In genomic region chr10:27533217-27533616, GRCm38 (mm10) we compare ENCODE assay signal across 23 mouse cellular contexts.
DNase-seq lines count a peak whose midpoint lies in the region; ATAC-seq and TF ChIP-seq lines count a peak whose summit lies in the region.
"Had no signal": no experiment of that assay in that cellular context is flagged by ENCODE, and none has a peak within 500 bp of the region (broad histone marks: within the 10 kb centered on the region; RNA-seq: fewer than 3 reads in every experiment).

No protein-coding gene starts in this region.

- no peak overlapping the region for H3K4me2 ChIP-seq in heart, embryonic 12.5 days
- H3K4me2 ChIP-seq in intestine, postnatal 0 days (replicated peaks; ENCODE audit: low read depth), result no peak overlapping the region
- H3K4me2 ChIP-seq: embryonic facial prominence, embryonic 15.5 days; hindbrain, embryonic 12.5 days had no signal

- no peaks in the 10 kb centered on the region for H3K4me1 ChIP-seq in heart, embryonic 12.5 days (replicated peaks)
- no peaks in the 10 kb centered on the region for H3K4me1 ChIP-seq in intestine, postnatal 0 days (replicated peaks; ENCODE audit: control insufficient read depth, insufficient read depth, low read length)
- H3K4me1 ChIP-seq: embryonic facial prominence, embryonic 15.5 days; forebrain, embryonic 10.5 days; hindbrain, embryonic 12.5 days had no signal

- no peak for ATAC-seq in heart, embryonic 12.5 days (ENCODE audit: insufficient number of reproducible peaks, low FRiP score)
- no peak for ATAC-seq in intestine, postnatal 0 days
- ATAC-seq: forebrain, embryonic 14.5 days; hindbrain, embryonic 16.5 days; inflammation-experienced regulatory T-cells, adult 6 months had no signal

- H3K4me3 ChIP-seq in gastrocnemius, adult 2 months, result no peak overlapping the region
- no peak overlapping the region for H3K4me3 ChIP-seq in heart, embryonic 12.5 days
- no peak overlapping the region for H3K4me3 ChIP-seq in intestine, postnatal 0 days (ENCODE audit: low read depth, low read length)
- H3K4me3 ChIP-seq: embryonic facial prominence, embryonic 15.5 days; erythroblast, embryonic 14.5 days; forebrain, embryonic 10.5 days; hindbrain, embryonic 12.5 days had no signal

- no peak overlapping the region for H3K9ac ChIP-seq in heart, embryonic 12.5 days
- no peak overlapping the region for H3K9ac ChIP-seq in intestine, postnatal 0 days (ENCODE audit: low read depth, low read length)
- H3K9ac ChIP-seq: embryonic facial prominence, embryonic 15.5 days; hindbrain, embryonic 12.5 days had no signal

- peak overlapping the region; percentile 43; the same call in 1 of the 2 replicates for H3K27ac ChIP-seq in gastrocnemius, adult 2 months
- H3K27ac ChIP-seq in heart, embryonic 12.5 days (ENCODE audit: poor library complexity, severe bottlenecking), result no peak overlapping the region
- H3K27ac ChIP-seq in intestine, postnatal 0 days (ENCODE audit: low read depth, low read length), result no peak overlapping the region
- H3K27ac ChIP-seq: embryonic facial prominence, embryonic 15.5 days; forebrain, embryonic 10.5 days; hindbrain, embryonic 12.5 days had no signal

- intact Hi-C loops in gastrocnemius, adult 2 months (cut with DNase I), result no loop called here

- WGBS in heart, embryonic 12.5 days, result 51% methylated on average over 2 of the region's 2 CpGs
- WGBS in intestine, postnatal 0 days, result 71% methylated on average over 2 of the region's 2 CpGs

- no peaks in the 10 kb centered on the region for H3K27me3 ChIP-seq in heart, embryonic 12.5 days (replicated peaks)
- H3K27me3 ChIP-seq in intestine, postnatal 0 days (replicated peaks; ENCODE audit: control insufficient read depth, insufficient read depth, low read length), result no peaks in the 10 kb centered on the region
- H3K27me3 ChIP-seq: embryonic facial prominence, embryonic 15.5 days; hindbrain, embryonic 12.5 days had no signal

- TF ChIP-seq CTCF in gastrocnemius, adult 2 months (IDR thresholded peaks at IDR 0.05), result no peak
- TF ChIP-seq CTCF in intestine, postnatal 0 days (IDR thresholded peaks at IDR 0.05; ENCODE audit: low read depth), result no peak

- no peak for DNase-seq in gastrocnemius, adult 2 months
- no peak for DNase-seq in gastrocnemius, postnatal 4 days (ENCODE audit: low spot score in 2 of 2)
- DNase-seq in heart, adult 8-10 months (ENCODE audit: low spot score), result peak; percentile 25
- peak; percentile 54 for DNase-seq in 3T3-L1 (ENCODE audit: low read depth, low spot score)
- DNase-seq in NIH3T3 (ENCODE audit: low read depth), result peak; percentile 20
- DNase-seq in embryo, embryonic 10.5 days (ENCODE audit: low spot score), result no peak
- DNase-seq: adrenal gland, postnatal 14 days; cerebellum, adult 18-20 months; cerebellum, postnatal 10 days; embryo, embryonic 11 days; gastrocnemius, postnatal 36 days; heart, postnatal 36 days; kidney, adult 18-20 months; kidney, postnatal 10 days had no signal

- no peaks in the 10 kb centered on the region for H3K9me3 ChIP-seq in heart, embryonic 12.5 days (replicated peaks)
- H3K9me3 ChIP-seq in intestine, postnatal 0 days (ENCODE audit: control insufficient read depth), result no peaks in the 10 kb centered on the region
- H3K9me3 ChIP-seq: embryonic facial prominence, embryonic 15.5 days; forebrain, embryonic 10.5 days; hindbrain, embryonic 12.5 days had no signal

- no peaks in the 10 kb centered on the region for H3K36me3 ChIP-seq in heart, embryonic 12.5 days
- H3K36me3 ChIP-seq in intestine, postnatal 0 days (ENCODE audit: control insufficient read depth, insufficient read depth), result no peaks in the 10 kb centered on the region
- H3K36me3 ChIP-seq: embryonic facial prominence, embryonic 15.5 days; forebrain, embryonic 10.5 days; hindbrain, embryonic 12.5 days had no signal

Comparison
In these comparisons a context has a peak if more than half of its experiments do, and no peak if none do; other contexts are left out.
1. DNase-seq: peak in heart, adult 8-10 months (single experiment), 3T3-L1 (single experiment) and NIH3T3 (single experiment); none in gastrocnemius, adult 2 months (single experiment), gastrocnemius, postnatal 4 days (0 of 2) and embryo, embryonic 10.5 days (single experiment).